Mouse (Mus musculus) embryonic fibroblast, embryonic 13.5 days (primary cell): ENCODE measurements at regions not wholly inside any gene's neighbourhood (a gene's known extent, or its start where the extent isn't known, plus 50 kb on each side); places are given as distances from the start of the nearest gene placed in this dataset.

Experiments used
- CTCF ChIP-seq: IDR thresholded peaks from 2 replicates; pipeline ENCODE4 v1.5.1; 2011; ENCODE audit warnings: mild to moderate bottlenecking, control low read depth, low read length, moderate library complexity, borderline replicate concordance; ENCODE audit not compliant: insufficient read depth
- POLR2A ChIP-seq: IDR thresholded peaks from 2 replicates; pipeline ENCODE4 v1.6.1; 2011; ENCODE audit warnings: low read depth, mild to moderate bottlenecking, control low read depth, low read length, moderate library complexity

- TF ChIP-seq POLR2A (no peak), CTCF (no peak)
These were observed 99.7 kb downstream of the Gadd45g start for GRCm38 (mm10) chr13:51946171-51946570.
